ENCODE assay signal across 8 mouse cellular contexts in genomic region chr16:10786782-10787547, GRCm38 (mm10). TPM values are rescaled to one million over a fixed set of nuclear protein-coding genes. Genes with fewer than 3 reads are reported as not detected.
DNase-seq lines count a peak whose midpoint lies in the region; ATAC-seq and TF ChIP-seq lines count a peak whose summit lies in the region.
"Had no signal": no experiment of that assay in that cellular context is flagged by ENCODE, and none has a peak within 500 bp of the region (broad histone marks: within the 10 kb centered on the region; RNA-seq: fewer than 3 reads in every experiment).

No protein-coding gene starts in this region.

- no peak for DNase-seq in kidney, adult 9 months
- DNase-seq in adipocyte (ENCODE audit: low spot score), result peak; percentile 36
- DNase-seq in heart, adult 2 months, result peak in 1 of 2 experiments; percentile 55
- no peak for DNase-seq in liver, embryonic 13.5 days
- no peak for DNase-seq in right cerebral cortex, postnatal 36 days (ENCODE audit: low spot score in 2 of 2)
- no peak for DNase-seq in adrenal gland, adult 8-10 months

- peak overlapping the region; percentile 33; the same call in 1 of the 2 replicates for H3K9ac ChIP-seq in kidney, embryonic 16.5 days (replicated peaks; ENCODE audit: low read length)
- H3K9ac ChIP-seq in heart, adult 2 months (ENCODE audit: low read depth, low read length), result no peak overlapping the region
- H3K9ac ChIP-seq in liver, embryonic 13.5 days, result no peak overlapping the region

- peaks cover 32% of the 10 kb centered on the region for H3K4me1 ChIP-seq in kidney, embryonic 16.5 days (ENCODE audit: insufficient read depth, low read length)
- H3K4me1 ChIP-seq in heart, adult 2 months (ENCODE audit: control insufficient read depth, insufficient read depth, low read length), result peaks cover 13% of the 10 kb centered on the region
- H3K4me1 ChIP-seq in liver, embryonic 13.5 days (replicated peaks), result peaks cover 41% of the 10 kb centered on the region

- intact Hi-C loops in heart, adult 2 months (cut with DNase I), result loop anchor here (2.0 kb wide), 2 partner anchors 60 to 146 kb away; no protein-coding TSS in a partner anchor

- WGBS in kidney, embryonic 16.5 days, result 57% methylated on average over 4 of the region's 4 CpGs
- 27% methylated on average over 4 of the region's 4 CpGs for WGBS in heart, adult 2 months
- WGBS in liver, embryonic 13.5 days (ENCODE audit: insufficient replicate concordance), result 55% methylated on average over 4 of the region's 4 CpGs

- ATAC-seq in kidney, embryonic 16.5 days (ENCODE audit: low FRiP score, low TSS enrichment), result no peak
- ATAC-seq in liver, embryonic 13.5 days (ENCODE audit: low read depth), result no peak

- no peaks in the 10 kb centered on the region for H3K27me3 ChIP-seq in kidney, embryonic 16.5 days (ENCODE audit: insufficient read depth, low read length)
- no peaks in the 10 kb centered on the region for H3K27me3 ChIP-seq in heart, adult 2 months (ENCODE audit: control insufficient read depth, insufficient read depth, low read length)
- peaks cover 48% of the 10 kb centered on the region for H3K27me3 ChIP-seq in liver, embryonic 13.5 days

- H3K79me2 ChIP-seq in heart, adult 2 months (replicated peaks; ENCODE audit: control insufficient read depth, insufficient read depth, low read length), result no peaks in the 10 kb centered on the region

- no peak overlapping the region for H3K4me3 ChIP-seq in kidney, embryonic 16.5 days (ENCODE audit: low read length)
- H3K4me3 ChIP-seq in heart, adult 2 months, result no peak overlapping the region
- H3K4me3 ChIP-seq in liver, embryonic 13.5 days (replicated peaks), result peak overlapping the region; percentile 89; the same call in 1 of the 2 replicates

- TF ChIP-seq EP300 in heart, adult 2 months (IDR thresholded peaks at IDR 0.05; ENCODE audit: insufficient read depth, low read depth, low read length), result no peak

- H3K27ac ChIP-seq in kidney, embryonic 16.5 days (ENCODE audit: low read length), result peak overlapping the region; percentile 99
- H3K27ac ChIP-seq in heart, adult 2 months, result peak overlapping the region; percentile 94
- H3K27ac ChIP-seq in liver, embryonic 13.5 days, result no peak overlapping the region

- no peaks in the 10 kb centered on the region for H3K9me3 ChIP-seq in kidney, embryonic 16.5 days (ENCODE audit: low read length)
- H3K9me3 ChIP-seq in liver, embryonic 13.5 days (replicated peaks), result no peaks in the 10 kb centered on the region

- TF ChIP-seq POLR2A in heart, adult 2 months (IDR thresholded peaks at IDR 0.05; ENCODE audit: insufficient read depth, low read depth, low read length), result no peak

- TF ChIP-seq CTCF in heart, adult 2 months (IDR thresholded peaks at IDR 0.05), result no peak

- H3K4me2 ChIP-seq in kidney, embryonic 16.5 days (replicated peaks; ENCODE audit: low read depth, low read length), result no peak overlapping the region
- peak overlapping the region; percentile 99 for H3K4me2 ChIP-seq in liver, embryonic 13.5 days

- H3K36me3 ChIP-seq in kidney, embryonic 16.5 days (ENCODE audit: insufficient read depth, low read length), result no peaks in the 10 kb centered on the region
- no peaks in the 10 kb centered on the region for H3K36me3 ChIP-seq in heart, adult 2 months (ENCODE audit: control insufficient read depth, insufficient read depth, low read length)
- no peaks in the 10 kb centered on the region for H3K36me3 ChIP-seq in liver, embryonic 13.5 days

RNA-seq across cellular contexts. Expression of gene Tnp2, which starts 1.5 kb away (rescaled TPM):
- not detected in 2 replicates for polyA plus RNA-seq in kidney, embryonic 16.5 days (2015; fragmentation: Nextera tagmentation; extraction: Ambion mirVana)
- total RNA-seq in heart, adult 2 months (2021), result not detected
- 4.9 and 6.8 TPM in 2 replicates for polyA plus RNA-seq in heart, adult 2 months (2012; rRNA removed)
- polyA plus RNA-seq in liver, embryonic 13.5 days (2015; fragmentation: Nextera tagmentation; extraction: Ambion mirVana), result not detected in 2 replicates
- not detected for total RNA-seq in adrenal gland, adult 8-10 months (2022)
- total RNA-seq: adrenal gland, adult 18-20 months had no signal

RNA-seq across cellular contexts. Expression of gene Socs1, which starts 1.6 kb away (rescaled TPM):
- polyA plus RNA-seq in kidney, embryonic 16.5 days (2015; fragmentation: Nextera tagmentation; extraction: Ambion mirVana), result 5.8 and 7.3 TPM in 2 replicates
- total RNA-seq in heart, adult 2 months (2021), result under 1 TPM; 0.34 to 0.48 TPM
- 0.94 and 1.2 TPM in 2 replicates for polyA plus RNA-seq in heart, adult 2 months (2012; rRNA removed)
- 1.2 and 1.3 TPM in 2 replicates for polyA plus RNA-seq in liver, embryonic 13.5 days (2015; fragmentation: Nextera tagmentation; extraction: Ambion mirVana)
- total RNA-seq in adrenal gland, adult 8-10 months (2022), result 10 to 100 TPM in 1 of 4 experiments, 1 to 10 TPM in 3; 2.9 to 14.3 (median 4.2) TPM

RNA-seq across cellular contexts. Expression of gene Prm3, which starts 3.7 kb away (rescaled TPM):
- not detected in 2 replicates for polyA plus RNA-seq in kidney, embryonic 16.5 days (2015; fragmentation: Nextera tagmentation; extraction: Ambion mirVana)
- total RNA-seq in heart, adult 2 months (2021), result not detected
- 0.41 TPM in 1 of 2 replicates, not detected in the other for polyA plus RNA-seq in heart, adult 2 months (2012; rRNA removed)
- polyA plus RNA-seq in liver, embryonic 13.5 days (2015; fragmentation: Nextera tagmentation; extraction: Ambion mirVana), result not detected in 2 replicates
- total RNA-seq in adrenal gland, adult 8-10 months (2022), result not detected
- total RNA-seq: adrenal gland, adult 18-20 months had no signal

RNA-seq across cellular contexts. Expression of gene Prm2, which starts 9.0 kb away (rescaled TPM):
- not detected in 2 replicates for polyA plus RNA-seq in kidney, embryonic 16.5 days (2015; fragmentation: Nextera tagmentation; extraction: Ambion mirVana)
- total RNA-seq in heart, adult 2 months (2021), result not detected
- polyA plus RNA-seq in heart, adult 2 months (2012; rRNA removed), result 4.9 and 5.7 TPM in 2 replicates
- polyA plus RNA-seq in liver, embryonic 13.5 days (2015; fragmentation: Nextera tagmentation; extraction: Ambion mirVana), result not detected in 2 replicates
- total RNA-seq in adrenal gland, adult 8-10 months (2022), result not detected
- total RNA-seq: adrenal gland, adult 18-20 months had no signal

RNA-seq across cellular contexts. Expression of gene Prm1, which starts 18.7 kb away (rescaled TPM):
- not detected in 2 replicates for polyA plus RNA-seq in kidney, embryonic 16.5 days (2015; fragmentation: Nextera tagmentation; extraction: Ambion mirVana)
- total RNA-seq in heart, adult 2 months (2021), result not detected
- 4.7 and 5.2 TPM in 2 replicates for polyA plus RNA-seq in heart, adult 2 months (2012; rRNA removed)
- not detected in 2 replicates for polyA plus RNA-seq in liver, embryonic 13.5 days (2015; fragmentation: Nextera tagmentation; extraction: Ambion mirVana)
- total RNA-seq in adrenal gland, adult 8-10 months (2022), result not detected
- total RNA-seq: adrenal gland, adult 18-20 months had no signal
